Mouse (Mus musculus) kidney, adult 2 months (tissue): Measurements from ENCODE around the gene Tnfrsf1a. TPM values are rescaled to one million over a fixed set of nuclear protein-coding genes. Genes with fewer than 3 reads are reported as not detected.

Experiments used
- DNase-seq: peaks from one replicate; pipeline ENCODE4 v3.0.0; 2021
- H3K27ac ChIP-seq: fragments of 200-500 bp; 2 replicates; pipeline ENCODE4 v1.5.1; 2012; ENCODE audit warnings: low read depth, low read length, control low read depth, inconsistent platforms; ENCODE audit not compliant: insufficient read depth
- H3K27me3 ChIP-seq: fragments of 200-500 bp; replicated peaks from 2 replicates; pipeline ENCODE4 v1.6.1; 2012; ENCODE audit warnings: mild to moderate bottlenecking, moderate library complexity, low read length, inconsistent platforms; ENCODE audit not compliant: control insufficient read depth, insufficient read depth
- H3K36me3 ChIP-seq: fragments of 200-500 bp; 2 replicates; pipeline ENCODE4 v1.6.1; 2012; ENCODE audit warnings: mild to moderate bottlenecking, moderate library complexity, low read length, inconsistent platforms; ENCODE audit not compliant: control insufficient read depth, insufficient read depth
- H3K4me1 ChIP-seq: fragments of 200-500 bp; 2 replicates; pipeline ENCODE4 v1.6.1; 2011; ENCODE audit warnings: low read length; ENCODE audit not compliant: control insufficient read depth, insufficient read depth
- H3K4me3 ChIP-seq: fragments of 200-500 bp; 2 replicates; pipeline ENCODE4 v1.5.1; 2011; ENCODE audit warnings: mild to moderate bottlenecking, low read depth, low read length, control low read depth; ENCODE audit not compliant: insufficient read depth
- CTCF ChIP-seq: fragments of 200-500 bp; conservative IDR thresholded peaks from 2 replicates; pipeline ENCODE4 v1.5.1; 2011; ENCODE audit warnings: low read depth, mild to moderate bottlenecking, control low read depth, low read length, moderate library complexity, mixed read lengths; ENCODE audit not compliant: insufficient read depth, insufficient read length
- POLR2A ChIP-seq: fragments of 200-500 bp; IDR thresholded peaks from one replicate; pipeline ENCODE4 v1.6.1; 2011; ENCODE audit warnings: low read depth, low read length, control low read depth
- WGBS: fragments of 180-500 bp; shearing (Covaris S2); methylation state at CpG from one replicate; pipeline ENCODE4 v1.1.7; 2018; 5-methylcytosine and 5-hydroxymethylcytosine counted together
- polyA plus RNA-seq: library from polyadenylated mRNA; depleted of rRNA; stranded (reverse); fragments of >200 nt; gene quantifications from 2 replicates; pipeline ENCODE4 v1.2.3, GENCODE M21; 2012

Gene Tnfrsf1a
- polyA plus RNA-seq, 1 experiment: 98.6 TPM

- H3K27ac ChIP-seq: peak overlapping the region; percentile 85
- H3K27me3 ChIP-seq: no peaks in the 10 kb centered on the region
- peaks cover 33% of the 10 kb centered on the region for H3K4me1 ChIP-seq
- peak; percentile 44 for TF ChIP-seq POLR2A
- no peak for TF ChIP-seq CTCF
- 13% methylated on average over 14 of the region's 14 CpGs for WGBS
- peak; percentile 89 for DNase-seq
- no peaks in the 10 kb centered on the region for H3K36me3 ChIP-seq
- peak overlapping the region; percentile 32; the same call in 1 of the 2 replicates for H3K4me3 ChIP-seq
Measured at GRCm38 (mm10) chr6:125354352-125355151, 5.4 kb downstream of the Tnfrsf1a start.

GRCm38 (mm10) chr6:125355197-125355741, 6.1 kb downstream of the Tnfrsf1a start:
- H3K4me3 ChIP-seq: 0 out of 2 replicates have a peak overlapping the region, but pooled peaks have one; percentile 4
- no peak for DNase-seq

GRCm38 (mm10) chr6:125356264-125356663, 7.1 kb downstream of the Tnfrsf1a start:
- DNase-seq: peak; percentile 60
- Histone ChIP-seq H3K27ac (no peak overlapping the region), H3K36me3 (no peaks in the 10 kb centered on the region; the same call in 1 of the 2 replicates), H3K27me3 (no peaks in the 10 kb centered on the region), H3K4me1 (peaks cover 32% of the 10 kb centered on the region), H3K4me3 (no peak overlapping the region)
- TF ChIP-seq CTCF (no peak), POLR2A (no peak)
- WGBS: 18% methylated on average over 8 of the region's 8 CpGs

More at GRCm38 (mm10) chr6:125355197-125355741, 6.1 kb downstream of the Tnfrsf1a start:
- Histone ChIP-seq H3K27ac (peak overlapping the region; percentile 47), H3K36me3 (no peaks in the 10 kb centered on the region), H3K27me3 (no peaks in the 10 kb centered on the region), H3K4me1 (peaks cover 33% of the 10 kb centered on the region)
- 25% methylated on average over 10 of the region's 10 CpGs for WGBS
- TF ChIP-seq POLR2A (no peak), CTCF (no peak)

GRCm38 (mm10) chr6:125357334-125357733, 8.2 kb downstream of the Tnfrsf1a start:
- DNase-seq: no peak
- TF ChIP-seq CTCF: no peak
- no peak for TF ChIP-seq POLR2A
- H3K27me3 ChIP-seq: no peaks in the 10 kb centered on the region
- no peaks in the 10 kb centered on the region; the same call in 1 of the 2 replicates for H3K36me3 ChIP-seq
- WGBS: 80% methylated on average over 15 of the region's 15 CpGs
- peaks cover 27% of the 10 kb centered on the region for H3K4me1 ChIP-seq
- H3K27ac ChIP-seq: no peak overlapping the region
- H3K4me3 ChIP-seq: no peak overlapping the region

- Histone ChIP-seq H3K4me3 (no peak overlapping the region), H3K36me3 (no peaks in the 10 kb centered on the region; the same call in 1 of the 2 replicates), H3K4me1 (peaks cover 13% of the 10 kb centered on the region), H3K27ac (no peak overlapping the region), H3K27me3 (no peaks in the 10 kb centered on the region)
- WGBS: 50% methylated on average over 9 of the region's 9 CpGs
- TF ChIP-seq CTCF (peak; percentile 26; the same call in 1 of the 2 replicates), POLR2A (no peak)
- peak; percentile 21 for DNase-seq
Measured at GRCm38 (mm10) chr6:125359999-125360398, 10.8 kb downstream of the Tnfrsf1a start.

GRCm38 (mm10) chr6:125360846-125361245, 11.7 kb downstream of the Tnfrsf1a start:
- H3K4me1 ChIP-seq: peaks cover 5% of the 10 kb centered on the region
- TF ChIP-seq CTCF (no peak), POLR2A (no peak)
- 87% methylated on average over 9 of the region's 9 CpGs for WGBS
- no peaks in the 10 kb centered on the region; the same call in 1 of the 2 replicates for H3K36me3 ChIP-seq
- no peak overlapping the region for H3K4me3 ChIP-seq
- no peak overlapping the region for H3K27ac ChIP-seq
- H3K27me3 ChIP-seq: no peaks in the 10 kb centered on the region
- DNase-seq: no peak
